Mouse (Mus musculus) cerebellum, postnatal 10 days (tissue): ENCODE data around the gene Asic5.

Experiments used
- DNase-seq, 2 experiments: peaks; one replicate each; pipeline ENCODE4 v3.0.0; 2021; ENCODE audit warnings: mixed read lengths in 2 of 2

Gene Asic5

DNA sequence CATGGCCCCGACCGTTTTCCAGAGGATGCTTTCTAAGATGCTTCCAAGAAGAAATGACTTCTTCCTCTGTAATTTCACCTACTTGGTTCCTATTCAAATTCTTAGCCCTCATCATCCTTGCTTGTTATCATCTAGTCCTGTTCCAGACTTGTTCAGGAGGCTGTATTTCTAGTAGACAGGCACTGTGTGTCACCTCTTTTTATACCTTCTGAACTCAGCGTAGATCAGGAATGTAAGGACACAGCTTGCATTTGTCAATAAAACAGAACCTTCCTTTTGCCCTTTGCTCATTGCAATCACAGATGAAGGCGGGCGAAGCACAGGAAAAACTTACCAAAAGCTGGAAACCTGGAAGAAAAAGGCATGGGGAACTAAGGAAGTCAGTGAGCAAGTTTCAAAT is at the start of gene Asic5:
Gene Asic5, plus strand, starts transcription at position 301 of the 400 bp plus-strand sequence.
- DNase-seq = no peak

DNA sequence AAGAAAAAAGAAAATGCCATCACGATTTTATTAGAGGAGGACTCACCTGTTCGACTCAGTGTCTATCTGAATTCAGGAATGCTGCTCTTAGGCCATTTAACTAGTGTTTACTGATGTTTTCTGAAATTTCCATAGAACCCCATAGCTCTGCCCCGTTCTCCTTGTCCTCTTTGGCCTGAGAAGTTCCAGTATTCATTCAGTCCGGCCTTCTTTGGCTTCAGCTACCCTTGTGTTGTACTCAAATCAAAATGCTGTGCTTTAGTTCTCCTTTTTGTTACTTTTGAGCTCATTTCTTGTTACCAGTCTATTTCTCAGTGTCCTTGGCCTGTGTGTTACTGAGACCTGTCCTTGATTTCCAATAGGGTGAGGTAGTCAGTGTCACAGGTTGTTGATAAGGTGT is 48.7 kb upstream of the Asic5 start:
- DNase-seq = no peak

DNA sequence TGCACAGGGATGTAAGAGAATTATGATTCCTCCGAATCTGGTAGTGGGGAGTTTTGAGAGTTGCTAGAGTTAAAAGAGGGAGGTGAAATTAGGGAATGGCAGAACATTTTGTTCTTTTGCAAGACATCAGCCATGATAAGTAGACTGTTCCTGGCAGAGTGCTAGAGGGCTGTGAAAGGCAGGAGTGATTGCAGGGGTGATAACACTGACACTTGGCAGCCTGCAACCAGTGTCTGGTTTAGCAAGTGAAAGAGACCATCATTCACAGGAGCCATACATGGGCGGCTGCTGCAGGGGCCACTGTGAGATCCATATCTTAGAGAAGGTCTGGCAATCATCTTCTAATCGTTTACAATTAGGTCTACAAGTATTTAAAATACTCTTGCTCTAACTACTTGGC is 43.2 kb upstream of the Asic5 start:
- DNase-seq = no peak

DNA sequence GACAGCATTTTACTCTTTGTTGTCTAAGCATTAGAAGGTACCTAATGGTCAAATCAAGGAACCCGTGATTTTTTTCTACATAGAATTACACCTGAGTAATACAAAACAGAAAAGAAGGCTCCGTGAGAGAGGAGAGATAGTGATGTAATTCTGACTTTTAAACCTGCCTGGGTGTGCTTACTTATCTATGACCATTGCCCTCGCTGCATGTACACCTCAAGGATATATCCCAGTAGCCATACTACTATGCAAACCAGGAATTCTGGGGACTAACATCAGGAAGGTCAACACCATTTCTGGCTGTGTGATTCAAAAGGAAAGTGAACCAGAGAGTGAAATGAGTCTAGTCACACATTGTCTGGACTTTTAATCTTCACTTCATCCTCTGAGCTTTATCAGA is 39.7 kb upstream of the Asic5 start:
- no peak for DNase-seq

DNA sequence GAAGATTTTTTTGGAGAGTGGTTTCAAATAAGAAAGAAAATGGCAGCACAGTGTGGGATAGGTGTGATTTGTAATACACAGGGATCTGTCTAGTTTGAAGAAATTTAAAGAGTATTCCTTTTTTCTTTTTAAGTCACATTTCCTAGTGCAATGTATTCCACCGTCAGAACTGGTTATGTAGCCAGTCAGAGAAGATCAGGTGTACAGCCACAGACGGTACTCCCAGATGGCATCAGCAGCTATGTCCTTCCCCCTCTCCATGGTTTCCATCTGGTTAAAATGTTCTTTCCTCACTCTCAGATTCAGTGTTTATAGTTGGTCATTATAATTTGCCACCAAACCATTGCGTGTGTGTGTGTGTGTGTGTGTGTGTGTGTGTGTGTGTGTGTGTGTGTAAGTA is 39.0 kb upstream of the Asic5 start:
- DNase-seq = no peak

DNA sequence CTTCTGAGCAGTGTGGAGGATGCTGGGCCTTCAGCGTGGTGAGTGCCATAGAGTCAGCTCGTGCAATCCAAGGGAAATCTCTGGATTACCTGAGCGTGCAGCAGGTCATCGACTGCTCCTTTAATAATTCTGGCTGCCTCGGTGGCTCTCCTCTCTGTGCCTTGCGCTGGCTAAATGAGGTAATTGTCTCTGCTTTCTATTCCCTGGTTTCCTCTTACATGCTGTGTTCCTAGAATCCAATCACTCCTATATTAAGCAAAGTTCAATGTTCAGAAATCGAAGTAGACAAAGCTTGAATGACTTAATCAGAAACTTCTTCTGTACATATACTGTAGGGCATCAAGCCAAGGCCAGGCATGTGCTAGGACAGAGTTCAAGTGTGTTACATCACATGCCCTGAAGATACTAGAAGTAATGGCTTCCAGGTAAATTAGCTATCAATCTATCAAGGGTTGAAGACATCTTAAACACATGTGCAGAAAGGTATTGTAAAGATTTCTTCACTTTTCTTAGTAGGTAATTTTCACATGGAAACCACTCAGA is 37.2 kb upstream of the Asic5 start:
- no peak for DNase-seq

DNA sequence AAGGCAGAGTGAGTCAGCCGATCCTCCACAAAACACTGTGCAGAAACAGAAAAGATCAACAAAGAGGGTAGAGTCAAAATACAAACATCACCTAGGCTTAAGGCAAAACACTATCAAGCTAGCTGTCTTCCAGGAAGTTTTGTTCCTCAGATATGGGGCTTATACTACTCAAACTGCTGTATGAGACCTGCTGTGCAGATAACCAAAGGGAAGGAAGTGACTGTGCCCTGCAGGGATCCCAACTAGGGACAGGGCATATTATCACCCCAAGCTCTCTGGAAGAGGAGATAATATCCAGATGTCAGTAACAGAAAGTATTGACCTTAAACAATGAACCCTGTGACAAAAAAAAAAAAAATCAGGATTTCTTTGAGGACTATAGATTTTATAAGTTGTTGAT is 33.0 kb upstream of the Asic5 start:
- DNase-seq = no peak

DNA sequence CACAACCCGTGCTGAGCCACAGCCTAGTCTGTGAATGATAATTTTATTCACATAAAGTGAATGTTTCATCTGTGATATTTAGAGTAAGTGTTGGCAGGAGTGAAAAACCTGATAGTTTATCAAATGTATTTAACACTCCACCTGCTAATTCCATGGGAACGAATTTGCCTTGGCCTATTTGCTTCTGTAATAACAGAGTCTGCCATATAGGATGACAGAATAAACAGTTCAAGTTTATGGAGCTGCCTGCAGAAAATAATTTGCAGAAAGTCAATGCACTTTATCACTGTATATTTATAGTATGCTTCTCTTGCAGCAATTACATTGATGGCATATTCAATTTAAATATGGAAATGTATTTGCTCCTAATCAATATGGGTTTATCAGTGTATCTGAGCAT is 30.3 kb upstream of the Asic5 start:
- no peak for DNase-seq

DNA sequence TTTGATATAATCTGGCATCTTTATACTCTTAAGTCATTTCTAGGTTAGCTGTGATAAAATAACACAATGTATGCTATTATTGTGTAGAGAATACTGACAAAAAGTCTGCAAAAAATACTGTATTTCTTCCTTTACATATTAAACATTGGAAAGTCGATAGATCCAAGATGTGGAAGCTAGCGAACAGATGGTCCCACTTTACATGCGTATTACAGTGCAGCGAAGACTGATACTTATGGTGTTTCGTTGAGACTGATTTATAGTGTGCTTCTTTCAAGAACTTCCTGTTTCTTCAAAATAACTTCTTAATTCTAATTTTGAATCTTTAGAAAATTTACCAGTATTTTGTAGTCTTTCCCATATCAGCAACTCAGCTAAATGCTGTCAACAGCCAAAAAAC is 24.6 kb upstream of the Asic5 start:
- DNase-seq = no peak

DNA sequence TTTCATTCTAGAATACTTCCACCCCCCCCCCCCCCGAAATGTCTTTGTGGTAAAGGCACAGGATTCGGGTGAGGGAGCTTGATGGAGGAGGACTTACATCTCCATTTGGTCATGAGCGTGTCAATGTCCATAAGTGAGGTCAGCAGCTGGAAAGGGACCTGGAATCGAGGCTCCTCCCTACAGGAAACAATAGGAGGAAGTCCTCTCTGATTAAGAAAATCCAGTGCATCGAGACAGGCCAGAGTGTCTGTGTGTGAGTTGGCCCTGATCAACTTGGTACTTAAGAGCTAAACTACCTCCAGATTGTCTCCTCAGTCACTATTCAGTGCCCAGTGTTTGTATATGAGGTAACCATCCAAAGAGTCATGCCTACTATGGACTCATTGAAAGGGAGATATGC is 20.8 kb upstream of the Asic5 start:
- DNase-seq = no peak

DNA sequence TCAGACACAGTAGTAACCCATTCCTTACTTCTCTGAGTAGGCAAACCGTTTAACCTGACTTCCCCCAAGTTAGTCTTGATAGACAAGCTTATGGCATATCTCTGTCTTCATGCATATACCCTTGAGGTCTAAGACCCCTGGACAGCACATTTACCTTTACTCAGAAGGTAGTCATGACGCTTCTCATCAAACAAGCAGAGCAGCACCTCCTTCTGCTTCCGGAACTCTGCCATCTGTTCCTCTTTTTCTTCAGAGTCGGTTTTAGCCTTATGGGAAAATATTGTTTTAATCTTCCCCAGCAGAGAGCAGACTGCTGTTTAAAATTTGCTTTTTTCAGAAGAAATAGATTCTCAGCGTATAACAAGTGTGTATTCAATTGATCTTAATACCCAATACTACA is 18.3 kb upstream of the Asic5 start:
- DNase-seq = peak; percentile 9 to 27

DNA sequence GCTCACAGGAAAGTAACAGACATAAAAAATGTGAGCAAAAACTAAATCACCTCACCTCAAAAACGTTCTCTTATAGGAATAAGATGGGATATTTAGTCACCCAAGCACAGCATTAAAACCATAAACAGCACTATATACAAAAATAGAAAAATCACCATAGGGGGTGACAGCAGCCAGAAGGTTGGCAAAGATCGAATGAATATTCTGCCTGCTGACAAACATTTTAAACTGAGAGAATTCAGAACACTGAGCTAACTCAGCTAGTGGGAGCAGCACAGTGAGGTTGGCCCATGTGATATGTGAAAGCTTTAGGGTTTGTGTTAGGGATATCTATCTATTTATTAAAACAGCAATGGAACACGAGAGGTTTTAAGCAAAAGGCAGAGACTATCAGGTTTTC is 17.5 kb upstream of the Asic5 start:
- DNase-seq = peak; percentile 20 to 39

DNA sequence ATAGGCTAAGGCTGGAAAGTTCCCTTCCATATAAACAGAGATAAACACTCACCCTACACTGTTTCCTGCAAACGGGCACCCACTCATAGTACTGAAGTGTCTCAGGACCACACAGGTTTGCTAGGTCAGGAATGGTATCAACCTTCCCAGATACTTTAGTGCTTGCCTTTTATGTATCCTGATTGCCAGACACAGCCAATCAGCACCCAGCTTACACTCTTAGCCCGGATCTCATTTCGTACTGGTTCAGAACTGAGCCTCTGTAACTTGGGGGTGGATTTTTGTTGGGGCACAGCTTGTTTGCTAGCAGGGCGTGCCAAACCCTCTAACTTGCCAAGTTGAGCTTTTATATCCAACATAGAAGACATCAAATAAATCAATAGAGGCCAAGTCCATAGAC is 6.5 kb upstream of the Asic5 start:
- no peak for DNase-seq

DNA sequence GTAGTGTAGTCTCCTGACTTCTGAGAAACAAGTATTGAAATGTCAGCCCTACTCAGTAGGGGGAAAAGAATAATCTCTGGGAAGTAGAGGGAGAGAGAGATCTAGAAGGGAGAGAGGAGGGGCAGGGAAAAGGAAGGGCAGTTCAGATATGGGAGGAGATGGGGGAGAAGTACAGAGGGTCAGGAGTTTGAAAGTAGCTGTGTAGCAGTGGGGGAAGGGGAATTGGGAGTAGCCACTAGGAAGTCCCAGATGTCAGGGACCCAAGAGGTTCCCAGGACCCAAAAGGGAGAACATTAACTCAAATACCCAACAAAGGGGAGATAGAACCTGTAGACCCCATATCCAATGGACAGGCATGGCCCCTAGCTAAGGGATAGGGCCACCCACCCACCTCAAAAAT is 6.0 kb upstream of the Asic5 start, which contains the start of gene Tdo2:
Gene Tdo2, minus strand, starts transcription at position 101 of the 400 bp plus-strand sequence.
- DNase-seq = no peak

DNA sequence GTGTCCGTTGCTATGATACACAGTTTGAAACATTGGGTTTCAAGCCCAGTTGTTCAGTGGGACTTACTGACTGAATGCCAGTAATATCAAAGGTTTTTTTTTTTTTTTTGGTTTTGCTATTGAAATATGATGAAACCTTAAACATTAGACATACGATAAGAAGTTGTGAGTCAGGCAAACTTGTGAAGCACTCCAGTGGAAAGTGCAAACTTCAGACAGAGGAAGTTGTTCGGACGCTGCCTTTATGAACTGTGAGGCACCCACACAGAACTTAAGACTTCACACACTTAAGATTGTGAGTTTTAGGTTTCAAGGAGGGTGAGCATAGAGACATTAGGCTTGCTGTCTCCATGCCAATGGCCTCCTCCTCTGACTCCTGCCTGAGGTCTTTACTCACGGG is 514 bp upstream of the Asic5 start:
- DNase-seq = no peak

DNA sequence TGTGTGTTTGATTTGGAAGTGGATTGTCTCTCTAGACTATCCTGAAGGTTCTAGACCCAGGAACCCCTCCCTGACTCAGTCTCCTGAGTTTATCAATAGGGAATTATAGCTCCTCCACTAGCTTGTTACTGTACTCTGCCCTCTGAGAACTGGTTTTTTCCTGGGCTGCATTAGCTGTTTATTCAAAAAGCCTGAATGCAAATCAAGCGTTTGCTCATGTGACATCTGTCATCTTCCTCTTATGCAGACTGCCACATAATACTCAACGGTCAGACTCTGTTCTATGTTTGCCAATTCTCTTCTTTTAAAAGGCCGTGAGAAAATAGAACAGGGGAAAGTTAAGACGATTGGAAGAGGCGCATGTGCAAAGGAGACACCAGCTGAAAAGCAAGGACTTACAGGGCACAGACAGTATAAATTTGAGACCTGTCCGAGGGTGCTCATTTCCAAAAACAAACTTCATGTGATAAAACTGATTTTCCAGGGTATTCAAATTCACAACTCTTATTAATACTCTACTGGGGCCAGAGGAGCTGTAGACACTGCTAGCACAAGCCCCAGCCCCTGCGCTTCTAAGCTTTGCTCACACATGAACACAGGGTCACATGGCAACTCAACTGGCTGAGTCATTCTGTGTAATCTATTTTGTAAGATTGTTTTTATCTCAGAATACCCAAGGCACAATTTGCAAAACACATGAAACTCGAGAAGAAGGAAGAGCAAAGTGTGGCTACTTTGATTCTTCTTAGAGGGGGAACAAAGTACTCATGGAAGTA is 1.2 kb downstream of the Asic5 start:
- no peak for DNase-seq

DNA sequence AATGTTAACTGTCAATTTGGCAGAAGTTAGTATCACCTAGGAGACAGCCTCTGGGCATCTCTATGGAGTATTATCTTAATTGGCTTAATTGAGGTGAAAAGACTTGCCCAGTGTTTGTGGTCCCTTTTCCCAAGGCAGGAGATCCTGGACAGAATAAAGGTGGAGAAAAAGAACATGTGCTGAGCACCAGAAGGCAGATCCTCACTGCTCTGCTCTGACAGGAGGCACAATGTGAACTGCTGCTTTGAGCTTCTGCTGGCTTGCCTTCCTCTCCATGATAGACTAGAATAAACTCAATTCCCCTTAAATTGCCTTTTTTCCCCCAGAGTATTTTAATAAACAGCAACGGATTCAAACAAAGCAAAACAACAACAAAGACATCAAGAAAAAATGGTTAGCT is 3.0 kb downstream of the Asic5 start:
- no peak for DNase-seq

DNA sequence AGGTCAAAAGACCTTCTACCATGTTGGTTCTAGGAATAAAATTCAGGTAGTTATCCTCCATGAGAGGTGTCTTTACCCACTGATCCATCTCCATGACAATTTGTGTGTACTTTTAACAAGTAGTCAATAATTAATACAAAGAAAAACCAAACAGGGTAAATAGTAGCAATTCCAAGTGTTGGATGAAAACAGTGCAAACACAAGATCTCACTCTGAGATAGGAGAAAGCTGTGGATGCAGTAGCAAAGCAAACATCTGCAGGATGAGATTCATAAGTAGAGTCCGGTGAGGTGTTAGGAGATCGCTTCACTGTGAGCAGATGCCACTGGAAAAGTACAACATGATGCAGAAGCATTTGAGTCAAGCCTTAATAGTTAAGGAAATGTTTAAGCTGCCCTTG is 4.0 kb downstream of the Asic5 start:
- no peak for DNase-seq

DNA sequence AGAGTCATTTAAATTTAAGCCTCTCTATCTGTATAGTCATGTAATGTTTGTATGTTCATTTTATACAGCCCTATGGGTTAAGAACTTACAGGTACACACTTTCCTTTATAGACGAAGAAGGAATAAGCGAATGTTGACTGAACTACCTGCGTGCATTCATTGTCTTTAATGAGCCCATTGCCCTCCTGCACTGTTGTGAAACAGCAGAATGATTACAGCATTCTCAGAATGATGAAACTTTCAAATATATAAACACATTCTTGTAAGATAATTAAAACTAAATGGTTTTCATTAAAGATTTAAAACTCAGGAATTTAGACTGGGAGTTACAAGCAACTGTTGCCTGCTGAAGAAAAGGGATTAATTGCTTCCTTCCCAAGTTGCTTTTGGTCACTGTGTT is 5.5 kb downstream of the Asic5 start:
- no peak for DNase-seq

DNA sequence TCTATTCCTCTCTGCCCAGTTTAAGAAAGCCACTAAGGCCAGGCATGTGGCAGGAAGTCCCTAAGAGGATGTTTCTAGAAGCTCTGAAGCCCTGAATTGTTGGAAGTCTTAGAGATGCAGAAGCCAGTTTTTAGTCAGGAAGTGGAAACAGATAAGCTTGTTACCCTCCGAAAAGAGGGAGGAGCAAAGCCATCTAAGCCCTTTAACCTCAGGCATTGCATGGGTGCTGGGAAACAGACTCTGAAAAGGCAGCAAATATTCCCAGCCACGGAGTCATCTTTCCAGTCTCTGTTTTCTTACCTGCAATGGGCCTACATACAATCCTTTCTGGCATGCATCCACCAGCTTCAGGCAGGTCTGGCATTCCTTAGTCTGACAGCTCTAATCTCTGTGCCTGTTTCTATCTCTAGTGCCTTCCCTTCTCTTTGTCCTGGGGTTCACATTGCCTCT is 7.6 kb downstream of the Asic5 start:
- DNase-seq = peak in 1 of 2 experiments; percentile 8

DNA sequence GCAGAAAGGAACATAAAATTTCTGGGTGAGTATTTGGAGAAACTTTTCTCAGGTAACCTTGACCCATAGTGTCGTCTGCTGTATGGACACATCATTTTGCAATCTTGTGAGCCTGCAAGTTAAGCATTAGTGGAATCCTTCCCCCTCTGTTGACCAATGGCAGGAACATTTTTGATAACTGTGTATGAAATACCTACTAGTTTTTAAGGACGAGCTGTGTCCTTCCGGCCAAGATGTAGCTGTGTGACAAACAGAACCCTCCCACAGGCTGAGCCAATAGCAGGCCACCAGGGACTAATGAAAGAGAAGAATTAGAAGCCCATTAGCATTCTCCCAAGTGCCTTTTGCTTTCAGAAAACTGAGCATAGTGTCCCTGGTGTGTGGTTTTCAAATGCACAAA is 8.4 kb downstream of the Asic5 start:
- DNase-seq = no peak

DNA sequence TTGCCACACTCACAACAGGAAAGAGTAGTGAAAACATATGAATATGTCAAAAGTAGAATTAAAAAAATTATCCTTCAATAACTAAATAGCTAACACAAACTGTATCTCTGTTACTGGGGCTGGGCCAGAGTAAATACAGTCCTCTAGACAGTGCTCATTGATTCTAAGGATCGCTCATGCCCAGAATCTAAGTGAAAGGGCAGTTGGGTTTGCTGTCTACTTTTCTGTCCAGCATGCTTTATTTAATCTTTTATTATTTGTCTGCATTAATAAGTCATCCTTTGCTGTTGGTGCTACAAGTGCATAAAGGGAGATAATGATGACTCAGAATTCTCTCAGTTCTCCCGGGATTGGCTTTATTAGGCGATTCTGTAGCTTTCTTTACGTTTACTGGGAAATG is 13.3 kb downstream of the Asic5 start:
- DNase-seq = no peak

DNA sequence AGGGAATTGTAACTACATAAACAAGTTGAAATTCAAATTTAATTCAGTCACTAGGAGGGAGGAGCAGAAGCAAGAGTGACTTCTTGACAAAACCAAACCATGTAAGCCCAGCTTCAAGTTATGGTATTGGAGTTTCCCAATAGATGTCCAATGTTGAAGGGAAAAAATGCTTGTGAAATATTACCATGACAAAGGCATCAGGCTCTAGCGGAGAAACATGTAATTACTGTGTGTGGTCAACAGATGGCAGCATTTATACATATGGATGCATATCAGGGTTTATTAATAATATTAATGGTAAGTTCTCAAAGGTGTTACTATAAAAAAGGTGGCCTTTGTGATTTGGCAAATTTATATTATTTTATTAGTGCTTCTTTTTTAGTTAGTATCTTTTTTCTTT is 13.9 kb downstream of the Asic5 start:
- peak; percentile 59 to 77 for DNase-seq

DNA sequence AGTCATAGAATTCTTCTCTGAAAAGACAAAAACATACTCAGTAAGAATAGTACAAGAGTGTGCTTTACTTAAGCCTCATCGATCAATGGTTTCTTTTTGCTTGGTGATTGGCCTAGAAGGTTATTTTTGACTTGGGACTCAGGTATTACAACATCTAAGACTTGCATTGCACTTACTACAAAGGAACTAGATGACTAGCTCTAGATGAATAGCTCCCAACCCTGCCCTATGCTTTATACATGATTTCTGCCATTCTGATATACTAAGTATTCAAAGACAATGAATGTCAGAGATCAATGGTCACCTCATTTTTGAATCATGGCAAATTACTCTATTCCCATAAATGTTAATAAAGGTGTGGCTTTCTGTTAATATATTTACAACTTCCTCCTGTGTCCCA is 24.9 kb downstream of the Asic5 start:
- DNase-seq = no peak

DNA sequence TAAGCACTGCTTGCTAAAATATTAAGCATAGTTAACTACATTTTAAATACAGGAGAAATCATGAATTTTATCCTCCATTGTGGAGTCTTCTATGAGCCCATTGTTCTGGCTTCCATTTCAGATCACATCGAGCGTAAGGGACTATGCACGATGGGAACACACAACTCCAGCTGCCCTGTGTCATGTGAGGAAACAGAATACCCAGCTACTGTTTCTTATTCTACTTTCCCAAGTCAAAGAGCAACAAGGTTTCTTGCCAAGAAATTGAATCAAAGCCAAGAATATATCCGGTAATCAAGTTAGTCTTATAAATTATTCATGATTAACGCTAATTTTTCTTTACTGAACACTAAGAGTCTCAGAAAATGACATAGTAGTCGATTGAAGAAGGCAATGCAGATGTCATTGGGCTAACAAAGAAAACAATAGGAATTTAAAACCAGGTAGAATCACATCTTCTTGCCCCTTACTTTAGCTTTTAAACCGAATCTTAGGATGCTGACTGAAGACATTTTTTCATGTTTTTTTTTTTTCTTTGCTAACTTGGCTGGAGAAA is 32.1 kb downstream of the Asic5 start:
- DNase-seq = no peak
